Mouse (Mus musculus): ENCODE data around the gene Pde8b. TPM values are rescaled to one million over a fixed set of nuclear protein-coding genes. Genes with fewer than 3 reads are reported as not detected.

Gene Pde8b
- polyA plus RNA-seq, 1 experiment from 2014 or later: 2.5 TPM

DNA sequence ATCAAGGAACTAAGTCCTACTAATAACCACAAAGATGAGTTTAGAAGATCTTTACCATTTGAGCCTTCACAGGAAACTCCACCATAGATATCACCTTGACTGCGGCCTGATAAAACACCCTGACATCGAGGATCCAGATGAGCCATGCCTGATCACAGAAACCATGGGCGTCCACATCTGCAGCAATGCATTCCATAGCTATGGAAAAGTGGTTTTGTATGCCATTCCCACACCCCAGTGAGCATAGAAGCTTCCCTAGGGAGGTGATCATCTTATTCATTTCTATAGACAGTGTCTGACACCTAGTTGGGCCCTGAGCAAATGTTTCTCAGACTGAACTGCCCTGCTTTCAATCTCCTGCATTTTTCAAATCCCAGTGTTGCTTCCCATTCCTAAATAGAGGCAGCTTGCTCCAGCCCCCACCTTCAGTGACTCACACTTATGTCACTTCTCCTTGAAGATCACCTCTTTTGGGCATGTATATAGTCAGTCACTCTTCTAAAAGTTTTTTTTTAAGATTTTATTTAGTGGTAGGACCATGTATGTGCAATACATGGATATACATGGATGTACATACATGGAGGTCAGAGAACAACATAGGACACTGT lies 47.9 kb downstream of the Pde8b start:
- no peak overlapping the region for H3K4me2 ChIP-seq (replicated peaks; ENCODE audit: low read depth)
- TF ChIP-seq EP300 (optimal IDR thresholded peaks at IDR 0.05): no peak
- TF ChIP-seq CTCF (IDR thresholded peaks at IDR 0.05; ENCODE audit: low read depth): no peak
- H3K9ac ChIP-seq (ENCODE audit: low read length): no peak overlapping the region
- H3K36me3 ChIP-seq (ENCODE audit: control insufficient read depth, insufficient read depth, low read length): no peaks in the 10 kb centered on the region
- H3K9me3 ChIP-seq (ENCODE audit: control insufficient read depth, low read length): no peaks in the 10 kb centered on the region
- ATAC-seq (ENCODE audit: low FRiP score, low TSS enrichment) (no peak), DNase-seq (ENCODE audit: low spot score) (no peak)
- H3K27ac ChIP-seq (replicated peaks): no peak overlapping the region
- H3K4me3 ChIP-seq (ENCODE audit: low read depth, low read length): no peak overlapping the region
- WGBS: 91% methylated on average over 3 of the region's 3 CpGs
- H3K27me3 ChIP-seq (ENCODE audit: control insufficient read depth, insufficient read depth, low read length): no peaks in the 10 kb centered on the region
- no peaks in the 10 kb centered on the region for H3K4me1 ChIP-seq (replicated peaks; ENCODE audit: control insufficient read depth, insufficient read depth)

GRCm38 (mm10) chr13:95200817-95201216 lies 49.3 kb downstream of the Pde8b start:
- Histone ChIP-seq H3K4me3 (ENCODE audit: low read depth, low read length) (no peak overlapping the region), H3K27ac (replicated peaks) (no peak overlapping the region), H3K9ac (ENCODE audit: low read length) (no peak overlapping the region), H3K4me2 (replicated peaks; ENCODE audit: low read depth) (no peak overlapping the region), H3K4me1 (replicated peaks; ENCODE audit: control insufficient read depth, insufficient read depth) (no peaks in the 10 kb centered on the region), H3K36me3 (ENCODE audit: control insufficient read depth, insufficient read depth, low read length) (no peaks in the 10 kb centered on the region), H3K27me3 (ENCODE audit: control insufficient read depth, insufficient read depth, low read length) (no peaks in the 10 kb centered on the region), H3K9me3 (ENCODE audit: control insufficient read depth, low read length) (no peaks in the 10 kb centered on the region)
- 65% methylated on average over 8 of the region's 8 CpGs for WGBS
- DNase-seq (ENCODE audit: low spot score) (no peak), ATAC-seq (ENCODE audit: low FRiP score, low TSS enrichment) (no peak)
- TF ChIP-seq EP300 (optimal IDR thresholded peaks at IDR 0.05) (no peak), CTCF (IDR thresholded peaks at IDR 0.05; ENCODE audit: low read depth) (no peak)

GRCm38 (mm10) chr13:95200036-95200435 lies 50.1 kb downstream of the Pde8b start:
- DNase-seq (ENCODE audit: low spot score): no peak
- Histone ChIP-seq H3K4me2 (replicated peaks; ENCODE audit: low read depth) (no peak overlapping the region), H3K9me3 (ENCODE audit: control insufficient read depth, low read length) (no peaks in the 10 kb centered on the region), H3K4me1 (replicated peaks; ENCODE audit: control insufficient read depth, insufficient read depth) (no peaks in the 10 kb centered on the region), H3K9ac (ENCODE audit: low read length) (no peak overlapping the region), H3K27me3 (ENCODE audit: control insufficient read depth, insufficient read depth, low read length) (no peaks in the 10 kb centered on the region), H3K4me3 (ENCODE audit: low read depth, low read length) (no peak overlapping the region), H3K27ac (replicated peaks) (no peak overlapping the region), H3K36me3 (ENCODE audit: control insufficient read depth, insufficient read depth, low read length) (no peaks in the 10 kb centered on the region)
- ATAC-seq (ENCODE audit: low FRiP score, low TSS enrichment): no peak
- TF ChIP-seq CTCF (IDR thresholded peaks at IDR 0.05; ENCODE audit: low read depth) (no peak), EP300 (optimal IDR thresholded peaks at IDR 0.05) (no peak)

DNA sequence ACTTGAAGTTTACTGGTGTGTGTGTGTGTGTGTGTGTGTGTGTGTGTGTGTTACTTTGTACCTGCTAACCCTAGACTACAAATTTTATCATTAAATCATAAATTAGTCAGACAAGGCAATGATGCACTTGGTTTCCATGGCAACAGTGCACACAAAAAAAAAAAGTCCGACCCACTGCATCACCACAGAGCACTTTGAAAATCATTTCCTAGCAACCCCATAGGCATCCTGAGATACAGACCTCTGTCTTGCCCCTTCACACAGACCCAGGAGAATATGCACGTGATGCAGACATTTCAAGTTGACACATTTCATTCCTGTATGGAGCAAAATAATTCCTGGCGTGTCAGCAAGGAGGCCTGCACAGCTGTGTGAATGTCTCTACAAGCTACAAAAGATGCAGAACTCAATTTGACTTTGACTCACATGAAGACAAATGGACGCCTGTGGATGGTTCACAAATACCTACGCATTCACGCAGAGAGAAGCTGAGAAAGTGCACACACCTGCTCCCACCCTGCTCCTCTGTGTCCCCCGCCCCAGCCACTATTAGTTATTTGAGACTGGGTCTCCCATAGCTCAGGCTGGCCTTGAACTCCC lies 53.9 kb downstream of the Pde8b start:
- H3K4me3 ChIP-seq (ENCODE audit: low read depth, low read length): no peak overlapping the region
- H3K36me3 ChIP-seq (ENCODE audit: control insufficient read depth, insufficient read depth, low read length): no peaks in the 10 kb centered on the region
- ATAC-seq (ENCODE audit: low FRiP score, low TSS enrichment): no peak
- no peaks in the 10 kb centered on the region for H3K27me3 ChIP-seq (ENCODE audit: control insufficient read depth, insufficient read depth, low read length)
- H3K9ac ChIP-seq (ENCODE audit: low read length): no peak overlapping the region
- 73% methylated on average over 7 of the region's 7 CpGs for WGBS
- TF ChIP-seq CTCF (IDR thresholded peaks at IDR 0.05; ENCODE audit: low read depth) (no peak), EP300 (optimal IDR thresholded peaks at IDR 0.05) (no peak)
- no peak for DNase-seq (ENCODE audit: low spot score)
- no peak overlapping the region for H3K27ac ChIP-seq (replicated peaks)
- H3K4me1 ChIP-seq (replicated peaks; ENCODE audit: control insufficient read depth, insufficient read depth): no peaks in the 10 kb centered on the region
- H3K4me2 ChIP-seq (replicated peaks; ENCODE audit: low read depth): no peak overlapping the region
- H3K9me3 ChIP-seq (ENCODE audit: control insufficient read depth, low read length): no peaks in the 10 kb centered on the region

DNA sequence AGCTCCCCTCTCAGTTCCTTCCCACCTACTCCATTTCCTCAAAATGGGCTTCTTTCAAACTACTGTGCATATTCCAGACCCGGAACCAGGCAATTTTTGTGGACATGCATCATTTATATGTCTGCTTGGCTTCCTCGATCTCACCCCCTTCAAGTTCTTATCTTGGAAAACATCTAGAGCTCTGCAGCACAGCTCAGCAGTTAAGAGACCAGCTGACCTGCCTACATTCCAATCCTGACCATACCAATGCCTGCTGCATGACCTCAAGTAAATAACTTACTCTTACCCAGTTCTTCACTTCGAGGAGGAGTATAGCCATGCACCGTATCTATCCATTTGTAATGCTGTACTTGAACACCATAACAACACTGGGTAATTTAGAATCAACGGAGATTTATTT lies 58.2 kb downstream of the Pde8b start:
- H3K9ac ChIP-seq (ENCODE audit: low read length): no peak overlapping the region
- H3K27me3 ChIP-seq (ENCODE audit: control insufficient read depth, insufficient read depth, low read length): no peaks in the 10 kb centered on the region
- H3K4me3 ChIP-seq (ENCODE audit: low read depth, low read length): no peak overlapping the region
- 71% methylated on average over 5 of the region's 5 CpGs for WGBS
- ATAC-seq (ENCODE audit: low FRiP score, low TSS enrichment): no peak
- no peak overlapping the region for H3K4me2 ChIP-seq (replicated peaks; ENCODE audit: low read depth)
- no peak overlapping the region for H3K27ac ChIP-seq (replicated peaks)
- no peak for DNase-seq (ENCODE audit: low spot score)
- H3K36me3 ChIP-seq (ENCODE audit: control insufficient read depth, insufficient read depth, low read length): no peaks in the 10 kb centered on the region
- no peaks in the 10 kb centered on the region for H3K4me1 ChIP-seq (replicated peaks; ENCODE audit: control insufficient read depth, insufficient read depth)
- no peaks in the 10 kb centered on the region for H3K9me3 ChIP-seq (ENCODE audit: control insufficient read depth, low read length)
- TF ChIP-seq EP300 (optimal IDR thresholded peaks at IDR 0.05) (no peak), CTCF (IDR thresholded peaks at IDR 0.05; ENCODE audit: low read depth) (no peak)

DNA sequence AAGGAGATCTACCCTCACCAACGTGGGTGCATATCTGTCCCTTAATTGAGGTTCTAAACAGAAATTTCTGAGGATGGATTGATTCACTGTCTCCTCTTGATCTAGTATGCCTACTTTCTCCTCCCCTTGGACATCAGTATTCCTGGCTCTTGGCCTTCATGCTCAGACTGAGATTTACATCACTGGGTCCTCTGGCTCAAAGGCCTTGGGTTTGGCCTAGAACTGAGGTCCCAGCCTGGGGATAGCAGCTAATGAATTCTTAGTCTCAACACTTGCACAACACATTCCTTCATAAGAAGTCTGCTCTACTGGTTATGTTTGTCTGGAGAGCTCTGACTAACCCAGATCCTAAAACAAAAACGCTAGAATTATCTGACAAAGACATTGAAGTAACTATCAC lies 61.0 kb downstream of the Pde8b start:
- DNase-seq (ENCODE audit: low spot score) (no peak), ATAC-seq (ENCODE audit: low FRiP score, low TSS enrichment) (no peak)
- Histone ChIP-seq H3K9ac (ENCODE audit: low read length) (no peak overlapping the region), H3K4me3 (ENCODE audit: low read depth, low read length) (no peak overlapping the region), H3K4me1 (replicated peaks; ENCODE audit: control insufficient read depth, insufficient read depth) (no peaks in the 10 kb centered on the region), H3K4me2 (replicated peaks; ENCODE audit: low read depth) (no peak overlapping the region), H3K9me3 (ENCODE audit: control insufficient read depth, low read length) (no peaks in the 10 kb centered on the region), H3K27me3 (ENCODE audit: control insufficient read depth, insufficient read depth, low read length) (no peaks in the 10 kb centered on the region), H3K27ac (replicated peaks) (no peak overlapping the region), H3K36me3 (ENCODE audit: control insufficient read depth, insufficient read depth, low read length) (no peaks in the 10 kb centered on the region)
- 75% methylated on average over 2 of the region's 2 CpGs for WGBS
- no peak for TF ChIP-seq EP300 (optimal IDR thresholded peaks at IDR 0.05)

Data from stomach, postnatal 0 days (tissue).